ENCODE assay signal across 13 mouse cellular contexts in the genomic region with DNA sequence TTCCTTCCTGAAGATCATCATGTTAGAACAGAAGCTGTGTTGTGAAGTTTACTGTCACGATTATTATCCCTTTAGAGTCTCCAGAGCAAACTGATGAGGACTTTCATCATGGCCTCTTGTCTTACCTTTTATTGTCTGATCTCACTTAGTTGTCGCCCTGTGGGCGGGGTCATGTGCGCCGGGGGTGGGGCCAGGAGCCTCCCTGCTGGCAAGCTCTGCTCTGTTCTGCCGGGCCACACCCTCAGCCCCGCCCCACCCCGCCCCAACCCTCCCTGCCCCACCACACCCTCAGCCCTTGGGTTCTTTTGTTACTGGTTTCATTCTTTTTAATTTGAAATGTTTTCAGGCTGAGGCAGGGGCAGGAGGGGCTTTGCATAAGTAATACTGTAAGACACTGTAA. TPM values are rescaled to one million over a fixed set of nuclear protein-coding genes. Genes with fewer than 3 reads are reported as not detected.
DNase-seq lines count a peak whose midpoint lies in the region; ATAC-seq and TF ChIP-seq lines count a peak whose summit lies in the region.
"Had no signal": no experiment of that assay in that cellular context is flagged by ENCODE, and none has a peak within 500 bp of the region (broad histone marks: within the 10 kb centered on the region; RNA-seq: fewer than 3 reads in every experiment).

No protein-coding gene starts in this region.

- H3K79me2 ChIP-seq in MEL (ENCODE audit: control insufficient read depth, insufficient read depth, low read length, poor library complexity), result no peaks in the 10 kb centered on the region

- TF ChIP-seq POLR2A in MEL (IDR thresholded peaks at IDR 0.05; ENCODE audit: control insufficient read depth in 1 of 2, insufficient read depth in 1 of 2, low read depth in 1 of 2, low read length in 2 of 2, poor library complexity in 1 of 2), result no peak

- peak; percentile 83 for ATAC-seq in liver, embryonic 11.5 days (replicated peaks; ENCODE audit: low FRiP score)

- peaks cover 82% of the 10 kb centered on the region for H3K36me3 ChIP-seq in heart, embryonic 10.5 days
- peaks cover 6 to 15% of the 10 kb centered on the region in 2 experiments for H3K36me3 ChIP-seq in MEL (ENCODE audit: control insufficient read depth in 1 of 2, insufficient read depth in 2 of 2, low read length in 2 of 2)
- H3K36me3 ChIP-seq in liver, embryonic 11.5 days (ENCODE audit: control insufficient read depth, insufficient read depth, low read length), result peaks cover 35% of the 10 kb centered on the region

- TF ChIP-seq EP300 in MEL (IDR thresholded peaks at IDR 0.05; ENCODE audit: low read depth in 1 of 2, low read length in 2 of 2), result no peak

- TF ChIP-seq CTCF in MEL (IDR thresholded peaks at IDR 0.05 in 2 of 3, conservative IDR thresholded peaks at IDR 0.05 in 1 of 3; ENCODE audit: control insufficient read depth in 1 of 3, insufficient read depth in 1 of 3, low read depth in 2 of 3, low read length in 3 of 3, poor library complexity in 1 of 3, severe bottlenecking in 1 of 3), result no peak

- peak; percentile 86 for DNase-seq in heart, embryonic 10.5 days (ENCODE audit: low spot score)
- DNase-seq in heart, adult 18-20 months, result no peak
- peak; percentile 79 for DNase-seq in 416B (ENCODE audit: low read depth)
- DNase-seq in MEL (ENCODE audit: low read depth, low spot score), result peak; percentile 87
- peak; percentile 75 for DNase-seq in liver, embryonic 11.5 days (ENCODE audit: low spot score)
- no peak for DNase-seq in left cerebral cortex, postnatal 14 days (ENCODE audit: low spot score in 2 of 2)
- DNase-seq in urinary bladder, adult 18-20 months (ENCODE audit: low spot score in 2 of 2), result no peak
- DNase-seq in layer of hippocampus, adult 8-10 months (ENCODE audit: low spot score in 2 of 2), result no peak
- DNase-seq: left cerebral cortex, postnatal 4 days; right cerebral cortex, postnatal 25 days had no signal

- H3K9me3 ChIP-seq in heart, embryonic 10.5 days, result no peaks in the 10 kb centered on the region
- no peaks in the 10 kb centered on the region for H3K9me3 ChIP-seq in MEL (replicated peaks; ENCODE audit: insufficient read depth, low read length)
- H3K9me3 ChIP-seq in liver, embryonic 11.5 days (ENCODE audit: control insufficient read depth, low read length), result no peaks in the 10 kb centered on the region
- H3K9me3 ChIP-seq: hindbrain, embryonic 15.5 days; neural tube, embryonic 12.5 days had no signal

- WGBS in heart, embryonic 10.5 days, result 19% methylated on average over 8 of the region's 8 CpGs
- 21% methylated on average over 8 of the region's 8 CpGs for WGBS in liver, embryonic 11.5 days

- H3K4me2 ChIP-seq in liver, embryonic 11.5 days, result no peak overlapping the region
- H3K4me2 ChIP-seq: hindbrain, embryonic 15.5 days; neural tube, embryonic 12.5 days had no signal

- H3K4me3 ChIP-seq in heart, embryonic 10.5 days, result no peak overlapping the region
- no peak overlapping the region for H3K4me3 ChIP-seq in MEL (ENCODE audit: control insufficient read depth in 1 of 2, insufficient read depth in 1 of 2, low read depth in 2 of 2, low read length in 2 of 2)
- H3K4me3 ChIP-seq in liver, embryonic 11.5 days (ENCODE audit: low read depth, low read length), result no peak overlapping the region
- H3K4me3 ChIP-seq: hindbrain, embryonic 15.5 days; neural tube, embryonic 12.5 days had no signal

- no peaks in the 10 kb centered on the region for H3K27me3 ChIP-seq in heart, embryonic 10.5 days (ENCODE audit: insufficient read depth, poor library complexity, severe bottlenecking)
- H3K27me3 ChIP-seq in MEL (ENCODE audit: control insufficient read depth in 1 of 2, insufficient read depth in 2 of 2, low read length in 2 of 2), result no peaks in the 10 kb centered on the region
- no peaks in the 10 kb centered on the region for H3K27me3 ChIP-seq in liver, embryonic 11.5 days (replicated peaks; ENCODE audit: control insufficient read depth, insufficient read depth, low read length)
- H3K27me3 ChIP-seq: hindbrain, embryonic 15.5 days; neural tube, embryonic 12.5 days had no signal

- peaks cover 11% of the 10 kb centered on the region for H3K4me1 ChIP-seq in heart, embryonic 10.5 days
- no peaks in the 10 kb centered on the region; a peak in 2 of 4 replicates for H3K4me1 ChIP-seq in MEL (ENCODE audit: control insufficient read depth in 1 of 2, insufficient read depth in 2 of 2, low read length in 2 of 2)
- H3K4me1 ChIP-seq in liver, embryonic 11.5 days (replicated peaks; ENCODE audit: control insufficient read depth, insufficient read depth, low read length), result peaks cover 21% of the 10 kb centered on the region

- TF ChIP-seq RAD21 in MEL (IDR thresholded peaks at IDR 0.05; ENCODE audit: low read depth, low read length), result no peak

- no peak overlapping the region for H3K27ac ChIP-seq in heart, embryonic 10.5 days
- H3K27ac ChIP-seq in MEL (ENCODE audit: control insufficient read depth, low read depth, low read length), result no peak overlapping the region
- no peak overlapping the region for H3K27ac ChIP-seq in liver, embryonic 11.5 days (ENCODE audit: low read depth, low read length)
- H3K27ac ChIP-seq: hindbrain, embryonic 15.5 days; neural tube, embryonic 12.5 days had no signal

- H3K9ac ChIP-seq in MEL (ENCODE audit: control insufficient read depth, low read depth, low read length, poor library complexity, severe bottlenecking), result no peak overlapping the region
- no peak overlapping the region for H3K9ac ChIP-seq in liver, embryonic 11.5 days (ENCODE audit: low read depth, low read length)
- H3K9ac ChIP-seq: hindbrain, embryonic 15.5 days; neural tube, embryonic 12.5 days had no signal

- intact Hi-C loops in left cerebral cortex, postnatal 14 days (cut with DNase I), result no loop called here

TF ChIP-seq in MEL, 35 proteins besides CTCF, POLR2A, EP300 and RAD21:
- no peak for TF ChIP-seq NELFE (IDR thresholded peaks at IDR 0.05; ENCODE audit: low read depth, low read length)
- no peak for TF ChIP-seq CHD2 (IDR thresholded peaks at IDR 0.05; ENCODE audit: low read length)
- no peak for TF ChIP-seq KAT2A (conservative IDR thresholded peaks at IDR 0.05; ENCODE audit: low read depth, low read length)
- no peak for TF ChIP-seq USF2 (IDR thresholded peaks at IDR 0.05; ENCODE audit: borderline replicate concordance in 1 of 2, insufficient read depth in 1 of 2, low read depth in 1 of 2, low read length in 2 of 2)
- peak; percentile 60; the same call in 1 of the 2 replicates for TF ChIP-seq USF1 (IDR thresholded peaks at IDR 0.05; ENCODE audit: low read depth, low read length)

RNA-seq across cellular contexts. Expression of gene 1500011B03Rik, which starts 22.2 kb away (rescaled TPM):
- polyA plus RNA-seq in heart, embryonic 10.5 days (2016; fragmentation: Nextera tagmentation; extraction: Ambion mirVana), result 58.7 and 77.1 TPM in 2 replicates
- total RNA-seq in heart, adult 18-20 months (2021), result 1 to 10 TPM; 4.0 to 4.5 TPM
- 47.7 and 56.0 TPM in 2 replicates for total RNA-seq in MEL (2012; rRNA removed)
- 10 to 100 TPM in 1 of 2 experiments, not detected in 1; 75.2 TPM for polyA plus RNA-seq in MEL (2012; ENCODE audit: insufficient read depth in 1 of 2, insufficient read length in 2 of 2, low read depth in 1 of 2, low replicate concordance in 2 of 2, missing spikeins in 1 of 2)
- polyA plus RNA-seq in liver, embryonic 11.5 days (2014; fragmentation: Nextera tagmentation; extraction: Ambion mirVana), result 70.3 and 75.6 TPM in 2 replicates
- total RNA-seq in left cerebral cortex, postnatal 14 days (2021), result 100 to 1,000 TPM; 170 to 179 TPM
- 100 to 1,000 TPM; 133 to 155 (median 137) TPM for total RNA-seq in layer of hippocampus, adult 8-10 months (2022)

RNA-seq across cellular contexts. Expression of gene Git2, which starts 25.7 kb away (rescaled TPM):
- 31.6 and 33.0 TPM in 2 replicates for polyA plus RNA-seq in heart, embryonic 10.5 days (2016; fragmentation: Nextera tagmentation; extraction: Ambion mirVana)
- total RNA-seq in heart, adult 18-20 months (2021), result 10 to 100 TPM; 20.7 to 26.7 TPM
- 24.0 and 29.1 TPM in 2 replicates for total RNA-seq in MEL (2012; rRNA removed)
- polyA plus RNA-seq in MEL (2012; ENCODE audit: insufficient read depth in 1 of 2, insufficient read length in 2 of 2, low read depth in 1 of 2, low replicate concordance in 2 of 2, missing spikeins in 1 of 2), result 10 to 100 TPM; 64.9 to 71.7 TPM
- 37.5 and 46.1 TPM in 2 replicates for polyA plus RNA-seq in liver, embryonic 11.5 days (2014; fragmentation: Nextera tagmentation; extraction: Ambion mirVana)
- 10 to 100 TPM; 41.4 to 47.8 TPM for total RNA-seq in left cerebral cortex, postnatal 14 days (2021)
- 10 to 100 TPM; 51.1 to 61.4 (median 55.3) TPM for total RNA-seq in layer of hippocampus, adult 8-10 months (2022)

RNA-seq across cellular contexts. Expression of gene Ankrd13a, which starts 26.6 kb away (rescaled TPM):
- polyA plus RNA-seq in heart, embryonic 10.5 days (2016; fragmentation: Nextera tagmentation; extraction: Ambion mirVana), result 37.5 and 41.2 TPM in 2 replicates
- total RNA-seq in heart, adult 18-20 months (2021), result 10 to 100 TPM; 30.6 to 35.8 TPM
- total RNA-seq in MEL (2012; rRNA removed), result 140 and 180 TPM in 2 replicates
- polyA plus RNA-seq in MEL (2012; ENCODE audit: insufficient read depth in 1 of 2, insufficient read length in 2 of 2, low read depth in 1 of 2, low replicate concordance in 2 of 2, missing spikeins in 1 of 2), result 100 to 1,000 TPM; 110 to 184 TPM
- polyA plus RNA-seq in liver, embryonic 11.5 days (2014; fragmentation: Nextera tagmentation; extraction: Ambion mirVana), result 81.2 and 96.5 TPM in 2 replicates
- 10 to 100 TPM; 33.6 to 34.8 TPM for total RNA-seq in left cerebral cortex, postnatal 14 days (2021)
- total RNA-seq in layer of hippocampus, adult 8-10 months (2022), result 10 to 100 TPM; 39.6 to 51.4 (median 47.0) TPM

RNA-seq across cellular contexts. Expression of gene 4930519G04Rik, which starts 52.4 kb away (rescaled TPM):
- polyA plus RNA-seq in heart, embryonic 10.5 days (2016; fragmentation: Nextera tagmentation; extraction: Ambion mirVana), result not detected in 2 replicates
- not detected for total RNA-seq in heart, adult 18-20 months (2021)
- not detected in 2 replicates for total RNA-seq in MEL (2012; rRNA removed)
- polyA plus RNA-seq in MEL (2012; ENCODE audit: insufficient read depth in 1 of 2, insufficient read length in 2 of 2, low read depth in 1 of 2, low replicate concordance in 2 of 2, missing spikeins in 1 of 2), result not detected
- polyA plus RNA-seq in liver, embryonic 11.5 days (2014; fragmentation: Nextera tagmentation; extraction: Ambion mirVana), result not detected in 2 replicates
- not detected for total RNA-seq in left cerebral cortex, postnatal 14 days (2021)
- total RNA-seq in layer of hippocampus, adult 8-10 months (2022), result not detected
- total RNA-seq: left cerebral cortex, postnatal 4 days had no signal
- polyA plus RNA-seq: hindbrain, embryonic 15.5 days; neural tube, embryonic 12.5 days had no signal

RNA-seq across cellular contexts. Expression of gene Gm9936, which starts 57.4 kb away (rescaled TPM):
- not detected in 2 replicates for polyA plus RNA-seq in heart, embryonic 10.5 days (2016; fragmentation: Nextera tagmentation; extraction: Ambion mirVana)
- not detected for total RNA-seq in heart, adult 18-20 months (2021)
- total RNA-seq in MEL (2012; rRNA removed), result not detected in 2 replicates
- not detected for polyA plus RNA-seq in MEL (2012; ENCODE audit: insufficient read depth in 1 of 2, insufficient read length in 2 of 2, low read depth in 1 of 2, low replicate concordance in 2 of 2, missing spikeins in 1 of 2)
- polyA plus RNA-seq in liver, embryonic 11.5 days (2014; fragmentation: Nextera tagmentation; extraction: Ambion mirVana), result 0.12 TPM in 1 of 2 replicates, not detected in the other
- total RNA-seq in left cerebral cortex, postnatal 14 days (2021), result 1 to 10 TPM; 1.0 to 1.5 TPM
- total RNA-seq in layer of hippocampus, adult 8-10 months (2022), result under 1 TPM; 0.61 to 0.98 (median 0.82) TPM
- total RNA-seq: granulocyte monocyte progenitor cell, adult 5-6 weeks had no signal

Comparison
In these comparisons a context has a peak if more than half of its experiments do, and no peak if none do; other contexts are left out.
1. DNase-seq: peak in heart, embryonic 10.5 days (single experiment), 416B (single experiment), MEL (single experiment) and liver, embryonic 11.5 days (single experiment); none in heart, adult 18-20 months (0 of 2), left cerebral cortex, postnatal 14 days (0 of 2), urinary bladder, adult 18-20 months (0 of 2) and layer of hippocampus, adult 8-10 months (0 of 2).